Mouse (Mus musculus) megakaryocyte, embryonic 14.5 days (primary cell): ENCODE data around the gene Pcgf2.

Experiments used
- FLI1 ChIP-seq: IDR thresholded peaks from 2 replicates; pipeline ENCODE4 v1.6.1; 2012; ENCODE audit warnings: low read length, inconsistent platforms, mixed read lengths
- GATA1 ChIP-seq: IDR thresholded peaks from 3 replicates; pipeline ENCODE4 v1.6.1; 2012; ENCODE audit warnings: mixed read lengths, low read length, inconsistent platforms, borderline replicate concordance

GRCm38 (mm10) chr11:97686322-97686908, 13.9 kb downstream of the Pcgf2 start:
- TF ChIP-seq GATA1 (no peak), FLI1 (no peak)
